Mouse (Mus musculus): Measurements from ENCODE around the gene Rps11.

DNA sequence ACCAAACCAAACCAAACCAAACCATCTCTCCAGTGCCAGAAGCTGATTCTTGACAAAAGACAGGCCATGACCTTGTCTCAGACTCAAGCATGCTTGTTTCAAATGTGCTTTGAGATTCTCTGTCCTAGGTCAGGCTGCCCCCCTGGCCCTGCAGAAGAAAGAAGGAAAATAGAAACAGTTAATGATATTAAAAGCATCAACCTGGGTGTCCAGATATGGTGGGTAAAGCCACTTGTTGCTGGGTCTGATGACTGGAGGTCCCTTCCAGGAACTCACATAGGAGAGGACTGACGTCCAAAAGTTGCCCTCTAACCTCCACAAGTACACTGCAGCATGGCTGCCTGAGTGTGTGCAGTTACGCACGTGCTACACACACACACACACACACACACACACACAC lies 36.6 kb upstream of the Rps11 start:
- TF ChIP-seq CTCF (IDR thresholded peaks at IDR 0.05; ENCODE audit: control insufficient read depth, insufficient read depth, low read length) (no peak), POLR2A (IDR thresholded peaks at IDR 0.05; ENCODE audit: borderline replicate concordance, control insufficient read depth, low read depth, low read length) (no peak)

Measured in bone marrow, adult 2 months (tissue).